Mouse (Mus musculus): Measurements from ENCODE around the gene Olfr239.
"Not testable (repeated sequence)": the region's sequence is repeated elsewhere in the genome, so short reads cannot be mapped to it uniquely, and the experiment has no call there.

Olfr239 gene

DNA sequence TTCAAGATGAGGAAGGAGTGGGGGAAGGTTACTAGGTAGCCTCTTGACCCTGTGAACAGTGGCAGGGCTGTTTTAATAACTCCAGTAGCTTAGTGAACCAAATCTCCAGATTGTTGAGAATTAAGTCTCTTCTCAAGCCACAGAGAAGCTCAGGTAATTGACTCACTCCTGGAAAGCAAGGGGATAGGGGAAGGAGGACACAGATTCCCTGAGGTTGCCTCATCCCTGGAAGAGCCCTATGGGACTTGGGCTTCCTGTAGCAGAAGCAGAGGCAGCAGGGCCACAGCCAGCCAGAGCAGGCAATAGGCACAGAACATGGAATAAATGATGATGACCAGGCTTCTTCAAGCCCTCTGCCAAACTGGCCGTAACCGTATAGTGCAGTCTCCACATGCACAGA, at the start of gene Olfr239:
Gene Olfr239, plus strand, starts transcription at position 301 of the 400 bp plus-strand sequence.
- not testable (repeated sequence) for DNase-seq (ENCODE audit: low spot score)

DNA sequence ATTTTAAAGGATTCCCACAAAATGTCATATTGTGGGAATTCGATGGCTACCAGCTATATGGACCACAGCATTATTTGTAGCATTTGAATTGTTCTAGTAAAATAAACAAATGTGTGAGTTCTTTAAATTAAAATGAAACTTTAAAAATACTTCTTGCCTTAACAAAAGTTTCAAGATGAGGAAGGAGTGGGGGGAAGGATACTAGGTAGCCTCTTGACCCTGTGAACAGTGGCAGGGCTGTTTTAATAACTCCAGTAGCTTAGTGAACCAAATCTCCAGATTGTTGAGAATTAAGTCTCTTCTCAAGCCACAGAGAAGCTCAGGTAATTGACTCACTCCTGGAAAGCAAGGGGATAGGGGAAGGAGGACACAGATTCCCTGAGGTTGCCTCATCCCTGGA, 23.0 kb upstream of the Olfr239 start, which contains the start of gene Olfr55:
Gene Olfr55, plus strand, starts transcription at position 301 of the 400 bp plus-strand sequence.
- not testable (repeated sequence) for DNase-seq (ENCODE audit: low spot score)

DNA sequence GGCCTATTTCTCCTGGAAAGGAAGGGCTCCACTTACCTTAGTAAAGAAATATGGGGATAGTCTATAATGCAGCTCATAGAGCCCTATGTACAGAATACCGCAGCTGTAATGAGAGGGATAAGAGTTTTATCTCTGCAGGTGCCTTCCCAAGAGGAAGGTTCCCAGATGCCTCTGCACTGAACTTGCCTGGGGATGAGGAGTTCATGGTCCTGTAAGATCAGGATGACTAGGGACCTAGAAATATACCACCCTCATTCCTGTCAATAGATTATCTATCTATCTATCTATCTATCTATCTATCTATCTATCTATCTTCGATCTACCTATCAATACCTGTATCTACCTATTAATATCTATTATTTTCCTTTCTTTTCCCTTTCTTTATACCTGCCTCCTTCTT, 30.5 kb downstream of the Olfr239 start, which contains the start of gene Olfr1564:
Gene Olfr1564, minus strand, starts transcription at position 101 of the 400 bp plus-strand sequence.
- no peak for DNase-seq (ENCODE audit: low spot score)

GRCm38 (mm10) chr17:33236646-33237045, 45.5 kb downstream of the Olfr239 start:
- not testable (repeated sequence) for DNase-seq (ENCODE audit: low spot score)

Data from ovary, adult 18-20 months (tissue).